Mouse (Mus musculus) heart, postnatal 14 days (tissue): Measurements from ENCODE around the gene Lzts3. TPM values are rescaled to one million over a fixed set of nuclear protein-coding genes. Genes with fewer than 3 reads are reported as not detected.

ENCODE experiments used
- DNase-seq, 2 experiments: peaks; one replicate each; pipeline ENCODE4 v3.0.0; 2021 to 2022
- intact Hi-C: fragments of 180-260 bp; cut with DNase I; formaldehyde crosslinking; loops from one replicate; pipeline ENCODE4 v1.15.1; 2025
- total RNA-seq, 2 experiments: library from RNA; stranded (reverse); gene quantifications; 2 replicates each; pipeline ENCODE4 v1.2.3; 2021

Lzts3 gene
- total RNA-seq, 2 experiments from 2014 or later, result 3.3 to 4.6 TPM

DNA sequence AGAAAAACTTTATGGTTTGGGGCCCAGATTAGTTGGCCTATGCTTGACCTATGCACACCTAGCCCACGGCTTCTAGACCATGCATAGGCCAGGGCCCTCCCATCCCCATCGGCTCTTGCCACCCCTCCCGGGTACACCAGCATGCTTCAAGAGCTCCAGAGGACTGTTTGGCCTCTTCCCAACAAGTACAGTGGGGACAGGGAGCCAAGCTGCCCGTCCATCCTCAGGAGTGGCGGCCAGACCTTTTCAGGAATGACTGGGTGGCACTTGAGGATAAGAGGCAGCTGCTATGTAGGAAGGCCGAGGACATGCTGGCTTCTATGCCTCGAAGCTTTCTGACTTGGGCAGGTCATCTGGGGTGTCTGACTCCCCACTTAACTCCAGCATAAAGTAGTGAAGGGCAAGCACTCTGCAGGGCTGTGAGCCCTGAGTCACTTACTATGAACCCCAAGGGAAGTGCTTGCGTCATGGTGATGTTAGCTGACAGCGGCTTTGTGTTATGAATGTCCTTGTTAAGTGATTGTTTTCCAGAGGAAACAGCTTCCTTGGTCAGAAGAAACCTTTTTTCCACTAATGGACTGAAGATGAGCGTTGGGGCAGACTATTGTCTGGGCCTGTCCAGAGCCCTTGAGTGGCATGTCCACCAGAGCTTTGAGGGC is 58.6 kb downstream of the Lzts3 start:
- DNase-seq, result peak in 1 of 2 experiments; percentile 27
- intact Hi-C loops, result no loop called here

Other genes with a start within 250 kb of the Lzts3 start
- gene Cpxm1, start 245.2 kb downstream of the Lzts3 start, total RNA-seq, result 10 to 100 TPM in 1 of 2 experiments, 1 to 10 TPM in 1; 9.5 to 10.4 TPM
- not detected for gene Gm28372, start 237.6 kb downstream of the Lzts3 start, total RNA-seq
- gene 1700020A23Rik, start 237.5 kb downstream of the Lzts3 start, total RNA-seq, result not detected
- gene Tmem239, start 236.3 kb downstream of the Lzts3 start, total RNA-seq, result not detected
- 10 to 100 TPM; 25.1 to 29.4 TPM for gene Vps16, start 218.5 kb downstream of the Lzts3 start, total RNA-seq
- 1 to 10 TPM; 4.7 to 5.5 TPM for gene Pced1a, start 218.1 kb downstream of the Lzts3 start, total RNA-seq
- gene Ptpra, start 192.5 kb downstream of the Lzts3 start, total RNA-seq, result 10 to 100 TPM; 61.8 to 63.8 TPM
- 10 to 100 TPM; 64.9 to 76.1 TPM for gene Mrps26, start 79.1 kb downstream of the Lzts3 start, total RNA-seq
- gene Oxt, start 66.6 kb downstream of the Lzts3 start, total RNA-seq, result not detected
- gene Avp, start 60.2 kb downstream of the Lzts3 start, total RNA-seq, result 1 to 10 TPM in 1 of 2 experiments, under 1 TPM in 1; 0.88 to 1.2 TPM
- gene Fastkd5, start 12.8 kb downstream of the Lzts3 start, total RNA-seq, result 1 to 10 TPM; 7.3 to 9.3 TPM
- 1 to 10 TPM; 4.2 to 4.5 TPM for gene Ubox5, start 12.8 kb downstream of the Lzts3 start, total RNA-seq
- 10 to 100 TPM; 53.3 to 62.4 TPM for gene Ddrgk1, start 21.9 kb upstream of the Lzts3 start, total RNA-seq
- gene Itpa, start 24.8 kb upstream of the Lzts3 start, total RNA-seq, result 10 to 100 TPM; 19.8 to 20.2 TPM
- gene Slc4a11, start 54.7 kb upstream of the Lzts3 start, total RNA-seq, result under 1 TPM; 0.19 to 0.32 TPM